Mouse (Mus musculus) left cerebral cortex, postnatal 4 days (tissue): ENCODE measurements around the gene Tmem199. TPM values are rescaled to one million over a fixed set of nuclear protein-coding genes. Genes with fewer than 3 reads are reported as not detected.

ENCODE experiments used
- DNase-seq: peaks from one replicate; pipeline ENCODE4 v3.0.0-alpha.2; 2022
- intact Hi-C: fragments of 180-260 bp; cut with DNase I; formaldehyde crosslinking; loops from one replicate; pipeline ENCODE4 v1.15.1; 2025
- total RNA-seq, 2 experiments: library from RNA; stranded (reverse); gene quantifications; 2 replicates each; pipeline ENCODE4 v1.2.3; 2021

The Tmem199 gene
- total RNA-seq, 2 experiments from 2014 or later: 35.6 to 35.7 TPM

- intact Hi-C loops: no loop called here
- peak; percentile 73 for DNase-seq
Measured at GRCm38 (mm10) chr11:78490781-78491241, 21.2 kb downstream of the Tmem199 start.

GRCm38 (mm10) chr11:78488168-78488567, 23.8 kb downstream of the Tmem199 start:
- intact Hi-C loops: no loop called here
- DNase-seq: peak; percentile 81

GRCm38 (mm10) chr11:78483639-78484038, 28.3 kb downstream of the Tmem199 start:
- DNase-seq: no peak
- intact Hi-C loops: no loop called here

GRCm38 (mm10) chr11:78475289-78475688, 36.7 kb downstream of the Tmem199 start:
- intact Hi-C loops: no loop called here
- no peak for DNase-seq

DNA sequence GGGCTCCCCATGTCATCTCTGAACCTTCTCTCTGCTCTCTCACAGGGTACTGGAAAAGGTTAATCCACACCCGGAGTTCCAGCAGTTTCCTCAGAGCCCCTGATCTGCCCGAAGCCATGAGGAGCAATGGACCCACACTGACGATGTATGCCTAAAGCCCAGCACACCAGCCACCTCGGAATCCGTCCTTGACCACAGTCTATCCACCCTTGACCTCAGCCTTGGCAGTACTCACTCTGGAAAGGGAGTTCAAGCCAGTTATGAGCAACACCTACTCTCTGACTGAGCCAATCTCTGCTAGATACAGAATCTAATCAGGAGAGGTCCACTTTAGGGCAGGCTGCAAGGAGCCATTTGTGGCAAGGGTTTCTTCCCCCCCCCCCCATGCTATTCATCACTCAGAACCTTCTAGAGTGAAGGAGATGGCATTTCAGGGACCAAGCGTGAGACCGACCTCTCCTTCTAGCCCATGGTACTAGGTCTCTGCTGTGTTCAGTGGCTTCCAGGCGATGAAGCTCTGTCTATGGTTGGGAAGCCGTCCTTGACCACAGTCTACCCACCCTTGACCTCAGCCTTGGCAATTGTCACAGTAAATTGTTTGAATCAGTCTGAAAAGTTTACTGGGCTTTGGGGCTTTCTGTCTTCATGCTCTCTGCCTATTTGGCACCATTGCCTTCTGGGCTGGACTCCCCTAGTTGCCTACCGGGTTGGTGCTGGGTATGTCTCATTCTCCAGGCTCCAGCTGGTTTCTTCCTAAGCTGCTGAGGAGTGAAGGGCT, 40.5 kb downstream of the Tmem199 start:
- no peak for DNase-seq
- intact Hi-C loops: no loop called here

GRCm38 (mm10) chr11:78467932-78468331, 44.0 kb downstream of the Tmem199 start:
- no peak for DNase-seq
- intact Hi-C loops: no loop called here

GRCm38 (mm10) chr11:78467515-78467914, 44.5 kb downstream of the Tmem199 start:
- DNase-seq: no peak
- intact Hi-C loops: no loop called here

DNA sequence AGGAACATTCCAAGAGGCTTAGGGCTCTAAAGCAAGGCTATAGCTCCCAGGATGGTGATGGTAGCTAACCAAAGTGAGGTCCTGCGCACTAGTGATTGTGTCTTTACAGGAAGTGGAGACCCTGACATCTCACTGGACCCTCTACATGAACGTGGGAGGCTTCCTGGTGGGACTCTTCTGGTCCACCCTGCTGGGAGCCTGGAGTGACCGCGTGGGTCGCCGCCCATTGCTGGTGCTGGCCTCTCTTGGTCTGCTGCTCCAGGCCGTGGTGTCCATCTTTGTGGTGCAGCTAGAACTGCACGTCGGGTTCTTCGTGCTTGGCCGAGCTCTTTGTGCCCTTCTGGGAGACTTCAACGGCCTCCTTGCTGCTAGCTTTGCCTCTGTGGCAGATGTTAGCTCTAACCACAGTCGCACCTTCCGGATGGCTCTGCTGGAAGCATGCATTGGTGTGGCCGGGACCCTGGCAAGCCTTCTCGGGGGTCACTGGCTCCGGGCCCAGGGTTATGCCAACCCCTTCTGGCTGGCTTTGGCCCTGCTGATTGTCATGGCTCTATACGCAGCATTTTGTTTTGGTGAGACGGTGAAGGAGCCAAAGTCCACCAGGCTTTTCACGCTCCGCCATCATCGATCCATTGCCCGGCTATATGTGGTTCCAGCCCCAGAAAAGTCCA, 45.6 kb downstream of the Tmem199 start:
- DNase-seq: peak; percentile 35
- intact Hi-C loops: no loop called here

DNA sequence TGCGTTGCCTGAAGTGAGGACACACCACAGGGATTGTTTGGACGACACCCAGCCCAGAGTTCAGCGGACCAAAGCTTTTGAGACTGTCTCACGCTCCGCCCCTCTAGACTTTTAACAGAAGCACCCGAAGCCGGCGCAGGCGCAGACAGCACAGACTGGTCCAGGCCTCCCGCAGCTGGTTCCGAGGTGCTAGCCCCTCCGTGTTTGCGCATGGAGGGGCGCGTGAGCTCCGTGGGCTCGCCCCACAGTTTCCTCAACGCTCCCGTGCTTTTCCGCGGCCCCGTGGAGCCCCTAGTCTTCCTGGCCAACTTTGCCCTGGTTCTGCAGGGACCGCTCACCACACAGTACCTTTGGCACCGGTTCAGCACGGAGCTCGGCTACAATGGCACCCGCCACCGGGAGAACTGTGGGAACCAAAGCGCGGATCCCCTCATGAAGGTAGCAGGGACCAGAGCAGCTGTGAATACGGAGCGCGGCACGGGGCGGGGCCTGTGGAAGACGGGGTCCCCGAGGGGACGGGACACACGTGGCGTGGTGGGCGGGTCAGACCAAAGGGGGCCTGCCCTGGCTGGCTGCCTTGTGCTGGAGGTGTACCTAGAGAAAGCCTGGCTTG, 46.3 kb downstream of the Tmem199 start, which contains the start of gene Slc46a1:
TSS of gene Slc46a1 (plus strand) at position 130 of the 613 bp plus-strand sequence.
- peak; percentile 89 for DNase-seq
- intact Hi-C loops: no loop called here

DNA sequence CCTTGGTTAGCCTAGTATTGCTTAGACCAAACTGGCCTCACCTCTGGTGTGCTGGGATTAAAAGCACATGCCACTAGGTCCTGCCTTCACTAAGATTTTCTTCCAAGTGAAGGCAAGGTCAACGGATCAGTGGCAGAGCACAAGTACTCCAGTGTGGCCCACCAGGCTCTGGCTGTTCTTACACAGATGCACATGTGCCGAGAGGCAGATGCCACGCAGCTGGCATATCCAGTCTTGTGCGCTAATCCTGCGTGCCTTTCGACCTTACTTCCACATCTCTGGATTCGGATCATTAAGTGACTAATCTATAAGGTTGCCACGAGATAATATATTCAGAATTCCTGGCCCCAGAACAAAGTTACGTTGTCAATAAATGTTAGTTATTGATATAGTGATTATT, 46.9 kb downstream of the Tmem199 start:
- no peak for DNase-seq
- intact Hi-C loops: no loop called here

- DNase-seq: no peak
- intact Hi-C loops: no loop called here
Measured at GRCm38 (mm10) chr11:78463286-78464036, 48.5 kb downstream of the Tmem199 start.

GRCm38 (mm10) chr11:78462669-78463068, 49.3 kb downstream of the Tmem199 start:
- intact Hi-C loops: no loop called here

DNA sequence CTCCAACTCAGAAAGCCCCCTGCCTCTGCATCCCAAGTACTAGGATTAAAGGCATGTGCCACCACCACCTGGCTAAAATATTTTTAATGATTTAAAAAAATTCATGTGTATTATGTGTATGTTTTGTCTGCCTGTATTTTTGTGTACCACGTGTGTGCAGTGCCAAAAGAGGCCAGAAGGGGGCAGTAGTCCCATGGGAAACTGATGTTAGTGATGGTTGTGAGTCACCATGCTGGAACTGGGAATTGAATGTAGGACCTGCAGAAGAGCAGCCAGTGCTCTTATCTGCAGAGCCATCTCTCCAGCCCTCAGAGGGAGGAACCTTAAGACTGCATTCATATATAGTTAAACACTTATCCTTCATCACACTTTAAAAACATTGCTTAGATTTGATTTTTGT, 50.1 kb downstream of the Tmem199 start:
- no peak for DNase-seq
- intact Hi-C loops: no loop called here

More at GRCm38 (mm10) chr11:78462669-78463068, 49.3 kb downstream of the Tmem199 start:
- no peak for DNase-seq

GRCm38 (mm10) chr11:78458740-78459139, 53.2 kb downstream of the Tmem199 start:
- intact Hi-C loops: no loop called here
- DNase-seq: no peak

Other genes with a start within 250 kb of the Tmem199 start
- gene BC030499, start 221.3 kb downstream of the Tmem199 start, total RNA-seq: 1 to 10 TPM in 1 of 2 experiments, under 1 TPM in 1; 0.72 to 1.1 TPM
- 1 to 10 TPM; 5.2 to 6.2 TPM for gene Spag5, start 210.6 kb downstream of the Tmem199 start, total RNA-seq
- 100 to 1,000 TPM; 109 to 113 TPM for gene Aldoc, start 189.2 kb downstream of the Tmem199 start, total RNA-seq
- gene Pigs, start 183.8 kb downstream of the Tmem199 start, total RNA-seq: 10 to 100 TPM; 52.9 to 59.9 TPM
- 10 to 100 TPM; 51.8 to 57.5 TPM for gene Unc119, start 168.7 kb downstream of the Tmem199 start, total RNA-seq
- gene Foxn1, start 125.6 kb downstream of the Tmem199 start, total RNA-seq: not detected
- not detected for gene Slc13a2, start 90.0 kb downstream of the Tmem199 start, total RNA-seq
- 10 to 100 TPM in 1 of 2 experiments, 1 to 10 TPM in 1; 7.6 to 11.8 TPM for gene Slc46a1, start 46.5 kb downstream of the Tmem199 start, total RNA-seq
- 10 to 100 TPM; 69.3 to 71.4 TPM for gene Sarm1, start 14.4 kb downstream of the Tmem199 start, total RNA-seq
- gene Vtn, start 13.1 kb downstream of the Tmem199 start, total RNA-seq: 10 to 100 TPM; 60.0 to 67.3 TPM
- under 1 TPM; 0.26 to 0.30 TPM for gene Sebox, start 8.7 kb downstream of the Tmem199 start, total RNA-seq
- 100 to 1,000 TPM; 113 to 118 TPM for gene Poldip2, start within 50 bp of the Tmem199 start, total RNA-seq
- gene Tnfaip1, start 24.2 kb upstream of the Tmem199 start, total RNA-seq: 10 to 100 TPM; 54.5 to 59.7 TPM
- gene Ift20, start 24.2 kb upstream of the Tmem199 start, total RNA-seq: 10 to 100 TPM; 54.6 to 59.7 TPM
- gene Tmem97, start 38.6 kb upstream of the Tmem199 start, total RNA-seq: 10 to 100 TPM; 26.5 to 31.1 TPM
- 10 to 100 TPM; 49.3 to 52.0 TPM for gene Nlk, start 185.2 kb upstream of the Tmem199 start, total RNA-seq
- 10 to 100 TPM; 16.8 to 17.5 TPM for gene Ccnq, start 239.6 kb upstream of the Tmem199 start, total RNA-seq